Mouse (Mus musculus) mature B cell (primary cell): ENCODE measurements around the gene Gm13289.
"Not testable (repeated sequence)": the region's sequence is repeated elsewhere in the genome, so short reads cannot be mapped to it uniquely, and the experiment has no call there.

Source experiments
- in situ Hi-C: fragments of 300-500 bp; cut with MboI; formaldehyde crosslinking; loops from 2 replicates; pipeline ENCODE4 v1.14.3; 2019

Gene Gm13289

DNA sequence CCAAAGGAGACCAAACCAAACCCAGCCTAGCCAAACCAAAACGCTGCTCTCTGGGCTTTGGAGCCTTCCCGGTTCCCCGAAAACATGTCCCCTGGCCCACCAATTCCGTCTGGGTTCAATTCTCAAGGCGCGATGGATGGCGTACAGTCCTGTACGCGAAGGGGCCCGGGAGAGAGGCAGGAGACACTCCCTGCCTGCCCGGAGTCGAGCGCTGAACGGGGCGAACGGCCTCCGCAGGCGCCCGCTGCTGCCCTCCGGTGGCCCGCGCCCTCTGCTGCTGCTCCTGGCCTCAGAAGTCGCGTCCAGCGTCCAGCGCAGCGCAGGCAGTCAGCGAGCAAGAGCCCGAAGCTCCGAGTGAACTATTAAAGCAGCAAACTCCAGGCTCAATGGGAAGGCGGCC lies 5.6 kb downstream of the Gm13289 start:
- in situ Hi-C loops: not testable (repeated sequence)

- in situ Hi-C loops: not testable (repeated sequence)
Measured at GRCm38 (mm10) chr4:88785409-88785808, 8.7 kb downstream of the Gm13289 start, which contains the start of gene Gm13276. Gm13276 (plus strand) TSS chr4:88785709.

- in situ Hi-C loops: not testable (repeated sequence)
Measured at GRCm38 (mm10) chr4:88788402-88788801, 11.7 kb downstream of the Gm13289 start, which contains the start of gene Gm13277. Gm13277 (plus strand) TSS chr4:88788632.

- in situ Hi-C loops: not testable (repeated sequence)
Measured at GRCm38 (mm10) chr4:88791250-88791649, 14.5 kb downstream of the Gm13289 start, which contains the start of gene Gm13278. Gm13278 (plus strand) TSS chr4:88791550.

GRCm38 (mm10) chr4:88793936-88794675 lies 17.4 kb downstream of the Gm13289 start, which contains the start of gene Gm13275:
Gm13275 (plus strand) TSS chr4:88794487.
- in situ Hi-C loops: not testable (repeated sequence)

- in situ Hi-C loops: not testable (repeated sequence)
Measured at GRCm38 (mm10) chr4:88797097-88797496, 20.4 kb downstream of the Gm13289 start, which contains the start of gene Gm13279. Gm13279 (plus strand) TSS chr4:88797397.

- in situ Hi-C loops: not testable (repeated sequence)
Measured at GRCm38 (mm10) chr4:88799365-88799764, 22.6 kb downstream of the Gm13289 start, which contains the start of gene Gm13285. Gm13285 (plus strand) TSS chr4:88799665.

- in situ Hi-C loops: not testable (repeated sequence)
Measured at GRCm38 (mm10) chr4:88802954-88803353, 26.2 kb downstream of the Gm13289 start, which contains the start of gene Gm13287. Gm13287 (plus strand) TSS chr4:88803254.

GRCm38 (mm10) chr4:88805231-88805630 lies 28.5 kb downstream of the Gm13289 start, which contains the start of gene Gm13288:
Gm13288 (plus strand) TSS chr4:88805531.
- in situ Hi-C loops: not testable (repeated sequence)

DNA sequence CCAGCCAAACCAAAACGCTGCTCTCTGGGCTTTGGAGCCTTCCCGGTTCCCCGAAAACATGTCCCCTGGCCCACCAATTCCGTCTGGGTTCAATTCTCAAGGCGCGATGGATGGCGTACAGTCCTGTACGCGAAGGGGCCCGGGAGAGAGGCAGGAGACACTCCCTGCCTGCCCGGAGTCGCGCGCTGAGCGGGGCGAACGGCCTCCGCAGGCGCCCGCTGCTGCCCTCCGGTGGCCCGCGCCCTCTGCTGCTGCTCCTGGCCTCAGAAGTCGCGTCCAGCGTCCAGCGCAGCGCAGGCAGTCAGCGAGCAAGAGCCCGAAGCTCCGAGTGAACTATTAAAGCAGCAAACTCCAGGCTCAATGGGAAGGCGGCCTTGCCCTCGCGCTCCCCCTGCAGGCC lies 29.0 kb downstream of the Gm13289 start:
- in situ Hi-C loops: not testable (repeated sequence)

- in situ Hi-C loops: no loop called here
Measured at GRCm38 (mm10) chr4:88815928-88816327, 39.2 kb downstream of the Gm13289 start, which contains the start of gene Ifna7. Ifna7 (plus strand) TSS chr4:88816228.

- in situ Hi-C loops: no loop called here
Measured at GRCm38 (mm10) chr4:88819659-88820058, 42.9 kb downstream of the Gm13289 start, which contains the start of gene Ifna11. Ifna11 (plus strand) TSS chr4:88819959.

DNA sequence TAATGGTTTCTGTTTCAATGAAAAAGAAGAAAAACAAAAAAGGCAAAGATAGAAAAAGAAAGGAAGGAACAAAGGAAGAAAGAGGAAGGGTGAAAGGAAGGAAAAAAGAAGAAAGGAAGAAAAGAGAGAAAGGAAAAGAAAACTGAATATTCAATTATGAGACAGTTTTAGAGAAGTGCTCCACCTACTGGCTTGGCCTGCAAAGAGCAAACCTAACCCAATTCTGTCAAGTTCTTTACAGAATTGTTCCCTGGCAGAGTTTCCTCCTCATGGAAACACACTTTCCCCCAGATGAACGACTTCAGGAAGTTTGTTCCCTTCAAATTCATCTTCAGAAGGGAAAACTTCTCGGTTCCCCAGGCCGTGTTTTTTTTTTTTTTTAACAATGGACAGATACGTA lies 46.3 kb downstream of the Gm13289 start:
- in situ Hi-C loops: no loop called here
